8 mouse cellular contexts compared by ENCODE assay signal in the genomic region with DNA sequence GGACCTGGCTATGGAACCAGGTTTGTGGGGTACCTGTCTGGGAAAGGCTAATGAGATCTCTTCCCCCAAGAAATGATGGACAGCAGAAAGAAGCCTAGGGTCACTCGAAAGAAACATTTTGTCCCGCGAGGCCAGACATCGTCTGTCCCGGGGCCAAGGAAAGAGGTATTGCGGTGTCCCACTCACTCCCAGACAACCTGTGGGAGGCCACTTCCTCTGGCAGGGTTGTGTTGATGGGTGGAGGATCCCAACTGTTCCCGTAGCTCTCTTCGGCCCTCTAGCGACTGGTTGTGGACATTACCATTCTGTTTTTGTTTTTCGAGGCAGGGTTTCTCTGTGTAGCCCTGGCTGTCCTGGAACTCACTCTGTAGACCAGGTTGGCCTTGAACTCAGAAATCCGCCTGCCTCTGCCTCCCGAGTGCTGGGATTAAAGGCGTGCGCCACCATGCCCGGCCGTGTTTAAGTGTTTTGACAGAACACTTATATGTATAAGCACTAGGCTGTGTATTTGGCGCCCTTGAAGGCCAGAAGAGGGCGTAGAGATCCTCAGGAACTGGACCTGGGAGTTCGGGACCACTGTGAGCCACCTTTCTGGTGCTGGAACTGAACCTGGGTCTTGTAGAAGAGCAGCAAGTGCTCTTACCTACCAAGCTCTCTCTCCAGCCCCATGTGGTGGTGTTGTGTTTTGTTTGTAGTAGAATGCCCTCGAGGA. TPM values are rescaled to one million over a fixed set of nuclear protein-coding genes. Genes with fewer than 3 reads are reported as not detected.
DNase-seq lines count a peak whose midpoint lies in the region; ATAC-seq and TF ChIP-seq lines count a peak whose summit lies in the region.

No protein-coding gene starts in this region.

- no peak overlapping the region for H3K9ac ChIP-seq in ES-E14 (ENCODE audit: insufficient read depth, low read depth, low read length, poor library complexity, severe bottlenecking)
- H3K9ac ChIP-seq in heart, embryonic 14.5 days (ENCODE audit: low read length) = 0 out of 2 replicates have a peak overlapping the region, but pooled peaks have one; percentile 69
- H3K9ac ChIP-seq in kidney, embryonic 16.5 days (replicated peaks; ENCODE audit: low read length) = peak overlapping the region; percentile 66; the same call in 1 of the 2 replicates
- peak overlapping the region; percentile 44; the same call in 1 of the 2 replicates for H3K9ac ChIP-seq in neural tube, embryonic 15.5 days (replicated peaks)

- peak; percentile 71 for TF ChIP-seq CTCF in brain, embryonic 14.5 days (IDR thresholded peaks at IDR 0.05; ENCODE audit: borderline replicate concordance, extremely low read depth, insufficient read depth, insufficient read length)
- peak; percentile 64; the same call in 1 of the 2 replicates for TF ChIP-seq CTCF in embryonic fibroblast, embryonic 13.5 days (IDR thresholded peaks at IDR 0.05; ENCODE audit: borderline replicate concordance, insufficient read depth, low read length)

- H3K27ac ChIP-seq in ES-E14 (ENCODE audit: insufficient read depth, low read depth, low read length, poor library complexity, severe bottlenecking) = no peak overlapping the region
- H3K27ac ChIP-seq in embryonic fibroblast, embryonic 13.5 days (ENCODE audit: insufficient read depth, low read length) = peak overlapping the region; percentile 82
- H3K27ac ChIP-seq in heart, embryonic 14.5 days (replicated peaks in 1 of 2; ENCODE audit: control insufficient read depth in 1 of 2, insufficient read depth in 1 of 2, low read depth in 2 of 2, low read length in 2 of 2) = no peak overlapping the region
- H3K27ac ChIP-seq in kidney, embryonic 16.5 days (ENCODE audit: low read length) = no peak overlapping the region
- H3K27ac ChIP-seq in neural tube, embryonic 15.5 days (replicated peaks) = no peak overlapping the region

- 0 out of 2 replicates have a peak, but pooled peaks have one; percentile 31 for ATAC-seq in heart, embryonic 14.5 days (ENCODE audit: insufficient number of reproducible peaks, insufficient read depth, low FRiP score, low read depth)
- ATAC-seq in kidney, embryonic 16.5 days (ENCODE audit: low FRiP score, low TSS enrichment) = peak; percentile 60
- no peak for ATAC-seq in neural tube, embryonic 15.5 days (ENCODE audit: low FRiP score)

- H3K4me2 ChIP-seq in heart, embryonic 14.5 days (ENCODE audit: low read length) = peak overlapping the region; percentile 98
- H3K4me2 ChIP-seq in kidney, embryonic 16.5 days (replicated peaks; ENCODE audit: low read depth, low read length) = peak overlapping the region; percentile 99
- peak overlapping the region; percentile 95 for H3K4me2 ChIP-seq in neural tube, embryonic 15.5 days

- H3K27me3 ChIP-seq in heart, embryonic 14.5 days (ENCODE audit: control insufficient read depth, insufficient read depth, low read length) = peaks cover 35% of the 10 kb centered on the region
- H3K27me3 ChIP-seq in kidney, embryonic 16.5 days (ENCODE audit: insufficient read depth, low read length) = peaks cover 28% of the 10 kb centered on the region
- H3K27me3 ChIP-seq in neural tube, embryonic 15.5 days (replicated peaks) = peaks cover 57% of the 10 kb centered on the region

- H3K9me3 ChIP-seq in ES-E14 (ENCODE audit: control insufficient read depth, insufficient read depth, low read depth, low read length) = no peaks in the 10 kb centered on the region
- H3K9me3 ChIP-seq in heart, embryonic 14.5 days (ENCODE audit: control insufficient read depth, low read length) = no peaks in the 10 kb centered on the region
- H3K9me3 ChIP-seq in kidney, embryonic 16.5 days (ENCODE audit: low read length) = no peaks in the 10 kb centered on the region
- no peaks in the 10 kb centered on the region for H3K9me3 ChIP-seq in neural tube, embryonic 15.5 days (replicated peaks)

- H3K36me3 ChIP-seq in ES-E14 (ENCODE audit: control insufficient read depth, insufficient read depth, low read length, poor library complexity, severe bottlenecking) = peaks cover 8% of the 10 kb centered on the region
- H3K36me3 ChIP-seq in heart, embryonic 14.5 days (ENCODE audit: control insufficient read depth, insufficient read depth, low read length) = peaks cover 17% of the 10 kb centered on the region
- H3K36me3 ChIP-seq in kidney, embryonic 16.5 days (ENCODE audit: insufficient read depth, low read length) = peaks cover 13% of the 10 kb centered on the region
- peaks cover 21% of the 10 kb centered on the region for H3K36me3 ChIP-seq in neural tube, embryonic 15.5 days

- TF ChIP-seq POLR2A in brain, embryonic 14.5 days (IDR thresholded peaks at IDR 0.05; ENCODE audit: borderline replicate concordance, extremely low read depth, insufficient read depth, insufficient read length, poor library complexity, severe bottlenecking) = no peak
- no peak; the same call in 1 of the 2 replicates for TF ChIP-seq POLR2A in embryonic fibroblast, embryonic 13.5 days (IDR thresholded peaks at IDR 0.05; ENCODE audit: low read depth, low read length)

- WGBS in heart, embryonic 14.5 days = 17% methylated on average over 20 of the region's 20 CpGs
- WGBS in kidney, embryonic 16.5 days = 15% methylated on average over 20 of the region's 20 CpGs
- 21% methylated on average over 20 of the region's 20 CpGs for WGBS in neural tube, embryonic 15.5 days

- peak overlapping the region; percentile 70 to 83 for H3K4me3 ChIP-seq in ES-E14 (ENCODE audit: insufficient read depth in 1 of 2, low read depth in 1 of 2, low read length in 2 of 2, poor library complexity in 1 of 2, severe bottlenecking in 1 of 2)
- peak overlapping the region; percentile 50 for H3K4me3 ChIP-seq in embryonic fibroblast, embryonic 13.5 days (ENCODE audit: insufficient read depth, low read length)
- peak overlapping the region; percentile 48 to 50 for H3K4me3 ChIP-seq in heart, embryonic 14.5 days (ENCODE audit: control insufficient read depth in 1 of 2, insufficient read depth in 1 of 2, low read depth in 1 of 2, low read length in 2 of 2)
- peak overlapping the region; percentile 59 for H3K4me3 ChIP-seq in kidney, embryonic 16.5 days (ENCODE audit: low read length)
- H3K4me3 ChIP-seq in neural tube, embryonic 15.5 days (replicated peaks) = peak overlapping the region; percentile 45

- peaks cover 0 to 11% of the 10 kb centered on the region in 2 experiments; a peak in 2 of 4 replicates for H3K4me1 ChIP-seq in ES-E14 (ENCODE audit: control insufficient read depth in 2 of 2, insufficient read depth in 2 of 2, low read length in 2 of 2, poor library complexity in 1 of 2)
- H3K4me1 ChIP-seq in embryonic fibroblast, embryonic 13.5 days (ENCODE audit: control insufficient read depth, insufficient read depth, low read length) = no peaks in the 10 kb centered on the region
- peaks cover 22 to 38% of the 10 kb centered on the region in 2 experiments for H3K4me1 ChIP-seq in heart, embryonic 14.5 days (ENCODE audit: control insufficient read depth in 2 of 2, insufficient read depth in 2 of 2, low read length in 2 of 2)
- H3K4me1 ChIP-seq in kidney, embryonic 16.5 days (ENCODE audit: insufficient read depth, low read length) = peaks cover 35% of the 10 kb centered on the region
- peaks cover 41% of the 10 kb centered on the region for H3K4me1 ChIP-seq in neural tube, embryonic 15.5 days

- in situ Hi-C loops in ES-E14 (cut with MboI; ENCODE audit: low sequenced_read_pairs in 2 of 2, unreplicated experiment in 2 of 2) = no loop called here

- peak; percentile 88 for DNase-seq in ES-E14 (ENCODE audit: low read depth, low spot score)
- peak; percentile 76 for DNase-seq in brain, embryonic 14.5 days (ENCODE audit: low read depth)
- peak; percentile 71 to 81 for DNase-seq in lung, adult 18-20 months
- peak; percentile 26 to 43 for DNase-seq in thymus, postnatal 10 days (ENCODE audit: low spot score in 2 of 2)

TF ChIP-seq in ES-E14, 5 proteins besides CTCF, POLR2A, EP300 and RAD21 (continues in another document):
- TF ChIP-seq ZNF384 (IDR thresholded peaks at IDR 0.05; ENCODE audit: low read depth, low read length) (no peak), ZC3H11A (IDR thresholded peaks at IDR 0.05; ENCODE audit: borderline replicate concordance, low read depth, low read length) (0 out of 2 replicates have a peak, but pooled peaks have one; percentile 14), MAFK (IDR thresholded peaks at IDR 0.05; ENCODE audit: insufficient read depth, low read depth, low read length) (no peak)

RNA-seq across cellular contexts. Expression of gene Sphk1, which starts 3.6 kb away (rescaled TPM):
- total RNA-seq in ES-E14 (2012; rRNA removed) = 2.1 and 2.3 TPM in 2 replicates
- 2.4 and 3.6 TPM in 2 replicates for polyA plus RNA-seq in brain, embryonic 14.5 days (2012; rRNA removed)
- polyA plus RNA-seq in embryonic fibroblast, embryonic 13.5 days (2011; ENCODE audit: insufficient read length, low read depth, missing spikeins) = 8.7 and 11.2 TPM in 2 replicates
- 2.3 and 2.5 TPM in 2 replicates for polyA plus RNA-seq in heart, embryonic 14.5 days (2014; fragmentation: Nextera tagmentation; extraction: Ambion mirVana)
- 5.8 and 5.9 TPM in 2 replicates for polyA plus RNA-seq in kidney, embryonic 16.5 days (2015; fragmentation: Nextera tagmentation; extraction: Ambion mirVana)
- polyA plus RNA-seq in neural tube, embryonic 15.5 days (2015; fragmentation: Nextera tagmentation; extraction: Ambion mirVana) = 2.8 and 4.5 TPM in 2 replicates

RNA-seq across cellular contexts. Expression of gene Prpsap1, which starts 40.3 kb away (rescaled TPM):
- 100 and 121 TPM in 2 replicates for total RNA-seq in ES-E14 (2012; rRNA removed)
- polyA plus RNA-seq in brain, embryonic 14.5 days (2012; rRNA removed) = 120 and 132 TPM in 2 replicates
- polyA plus RNA-seq in embryonic fibroblast, embryonic 13.5 days (2011; ENCODE audit: insufficient read length, low read depth, missing spikeins) = 103 and 112 TPM in 2 replicates
- 89.8 and 93.4 TPM in 2 replicates for polyA plus RNA-seq in heart, embryonic 14.5 days (2014; fragmentation: Nextera tagmentation; extraction: Ambion mirVana)
- polyA plus RNA-seq in kidney, embryonic 16.5 days (2015; fragmentation: Nextera tagmentation; extraction: Ambion mirVana) = 217 and 226 TPM in 2 replicates
- polyA plus RNA-seq in neural tube, embryonic 15.5 days (2015; fragmentation: Nextera tagmentation; extraction: Ambion mirVana) = 173 and 184 TPM in 2 replicates

RNA-seq across cellular contexts. Expression of gene Ube2o, which starts 46.9 kb away (rescaled TPM):
- 45.2 and 50.0 TPM in 2 replicates for total RNA-seq in ES-E14 (2012; rRNA removed)
- polyA plus RNA-seq in brain, embryonic 14.5 days (2012; rRNA removed) = 54.3 and 68.5 TPM in 2 replicates
- polyA plus RNA-seq in embryonic fibroblast, embryonic 13.5 days (2011; ENCODE audit: insufficient read length, low read depth, missing spikeins) = 29.8 and 36.3 TPM in 2 replicates
- 14.4 and 17.1 TPM in 2 replicates for polyA plus RNA-seq in heart, embryonic 14.5 days (2014; fragmentation: Nextera tagmentation; extraction: Ambion mirVana)
- 5.8 and 6.4 TPM in 2 replicates for polyA plus RNA-seq in kidney, embryonic 16.5 days (2015; fragmentation: Nextera tagmentation; extraction: Ambion mirVana)
- 19.2 and 32.4 TPM in 2 replicates for polyA plus RNA-seq in neural tube, embryonic 15.5 days (2015; fragmentation: Nextera tagmentation; extraction: Ambion mirVana)

RNA-seq across cellular contexts. Expression of gene Aanat, which starts 51.9 kb away (rescaled TPM):
- total RNA-seq in ES-E14 (2012; rRNA removed) = 0.16 and 0.94 TPM in 2 replicates
- polyA plus RNA-seq in brain, embryonic 14.5 days (2012; rRNA removed) = 1.2 and 2.7 TPM in 2 replicates
- polyA plus RNA-seq in embryonic fibroblast, embryonic 13.5 days (2011; ENCODE audit: insufficient read length, low read depth, missing spikeins) = not detected in 2 replicates
- 0.28 TPM in 1 of 2 replicates, not detected in the other for polyA plus RNA-seq in heart, embryonic 14.5 days (2014; fragmentation: Nextera tagmentation; extraction: Ambion mirVana)
- not detected in 2 replicates for polyA plus RNA-seq in kidney, embryonic 16.5 days (2015; fragmentation: Nextera tagmentation; extraction: Ambion mirVana)
- 0.34 and 0.49 TPM in 2 replicates for polyA plus RNA-seq in neural tube, embryonic 15.5 days (2015; fragmentation: Nextera tagmentation; extraction: Ambion mirVana)

Comparison
In these comparisons a context has a peak if more than half of its experiments do, and no peak if none do; other contexts are left out.
1. DNase-seq: peak in every context shown above with its lines; median percentile 88 in ES-E14; 76 in brain, embryonic 14.5 days; 76 in lung, adult 18-20 months; 34 in thymus, postnatal 10 days.